Mouse (Mus musculus) neural tube, embryonic 11.5 days (tissue): ENCODE measurements at regions not wholly inside any gene's neighbourhood (a gene's known extent, or its start where the extent isn't known, plus 50 kb on each side); places are given as distances from the start of the nearest gene placed in this dataset.
A peak's percentile ranks its signal among the peaks of the same experiment; 100 is the strongest.

ENCODE experiments used
- ATAC-seq: fragments of 200-750 bp; cut with Nextera tagmentation; 2 replicates; pipeline ENCODE4 v1.8.0; 2017; ENCODE audit warnings: moderate number of reproducible peaks, mild to moderate bottlenecking, moderate TSS enrichment, moderate library complexity; ENCODE audit not compliant: insufficient read depth, low FRiP score, low TSS enrichment
- DNase-seq: peaks from one replicate; pipeline ENCODE4 v3.0.0-alpha.2; 2015; ENCODE audit warnings: low spot score
- H3K27ac ChIP-seq: fragments of 300-500 bp; sonication (generic); 2 replicates; pipeline ENCODE4 v1.5.1; 2014; ENCODE audit warnings: low read depth, mild to moderate bottlenecking, low read length
- H3K27me3 ChIP-seq: fragments of 300-500 bp; sonication (generic); 2 replicates; pipeline ENCODE4 v1.6.1; 2014; ENCODE audit warnings: mild to moderate bottlenecking, low read length, mixed read lengths; ENCODE audit not compliant: control insufficient read depth, insufficient read depth
- H3K36me3 ChIP-seq: fragments of 300-500 bp; sonication (generic); 2 replicates; pipeline ENCODE4 v1.6.1; 2014; ENCODE audit warnings: mild to moderate bottlenecking, low read length, moderate library complexity, mixed read lengths; ENCODE audit not compliant: control insufficient read depth, insufficient read depth
- H3K4me1 ChIP-seq: fragments of 300-500 bp; sonication (generic); 2 replicates; pipeline ENCODE4 v1.6.1; 2014; ENCODE audit warnings: low read length, mixed read lengths; ENCODE audit not compliant: control insufficient read depth, insufficient read depth
- H3K4me2 ChIP-seq: fragments of 300-500 bp; sonication (generic); 2 replicates; pipeline ENCODE4 v1.6.1; 2014; ENCODE audit warnings: low read depth, mild to moderate bottlenecking, moderate library complexity
- H3K4me3 ChIP-seq: fragments of 300-500 bp; sonication (generic); 2 replicates; pipeline ENCODE4 v1.5.1; 2014; ENCODE audit warnings: low read depth, low read length
- H3K9ac ChIP-seq: fragments of 300-500 bp; sonication (generic); 2 replicates; pipeline ENCODE4 v1.6.1; 2014; ENCODE audit warnings: mild to moderate bottlenecking, low read length
- H3K9me3 ChIP-seq: fragments of 300-500 bp; sonication (generic); 2 replicates; pipeline ENCODE4 v1.6.1; 2016; ENCODE audit warnings: low read length; ENCODE audit not compliant: control insufficient read depth
- WGBS: fragments of 180-500 bp; shearing (Covaris S2); extraction: QIAGEN DNeasy Blood & Tissue Kit; methylation state at CpG from one replicate; pipeline ENCODE4 v1.1.7; 2014; 5-methylcytosine and 5-hydroxymethylcytosine counted together

DNA sequence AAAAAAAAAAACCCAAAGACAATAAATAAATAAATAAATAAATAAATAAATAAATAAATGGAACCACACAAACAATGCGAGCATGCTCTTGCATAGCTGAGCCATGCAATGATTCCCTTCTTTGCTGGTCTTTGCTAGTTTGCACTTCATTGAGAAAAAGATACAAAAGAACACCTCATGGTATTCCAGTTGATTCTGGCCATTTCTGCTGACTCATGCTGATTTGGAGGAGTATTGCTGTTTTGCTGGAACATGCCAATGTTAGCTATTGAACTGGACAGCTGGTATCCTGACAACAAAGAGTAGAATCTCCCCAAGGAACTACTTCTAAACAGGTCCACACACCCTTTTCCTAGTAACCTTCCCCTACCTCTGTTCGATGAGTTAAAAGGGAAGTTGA is 60.2 kb downstream of the Htr1a start:
- no peak overlapping the region for H3K4me2 ChIP-seq
- H3K9ac ChIP-seq = no peak overlapping the region
- DNase-seq (no peak), ATAC-seq (no peak)
- H3K4me1 ChIP-seq = no peaks in the 10 kb centered on the region
- H3K36me3 ChIP-seq = no peaks in the 10 kb centered on the region
- no peak overlapping the region for H3K27ac ChIP-seq
- no peaks in the 10 kb centered on the region for H3K9me3 ChIP-seq
- WGBS = 90% methylated on average over 2 of the region's 2 CpGs
- no peaks in the 10 kb centered on the region for H3K27me3 ChIP-seq
- H3K4me3 ChIP-seq = no peak overlapping the region

DNA sequence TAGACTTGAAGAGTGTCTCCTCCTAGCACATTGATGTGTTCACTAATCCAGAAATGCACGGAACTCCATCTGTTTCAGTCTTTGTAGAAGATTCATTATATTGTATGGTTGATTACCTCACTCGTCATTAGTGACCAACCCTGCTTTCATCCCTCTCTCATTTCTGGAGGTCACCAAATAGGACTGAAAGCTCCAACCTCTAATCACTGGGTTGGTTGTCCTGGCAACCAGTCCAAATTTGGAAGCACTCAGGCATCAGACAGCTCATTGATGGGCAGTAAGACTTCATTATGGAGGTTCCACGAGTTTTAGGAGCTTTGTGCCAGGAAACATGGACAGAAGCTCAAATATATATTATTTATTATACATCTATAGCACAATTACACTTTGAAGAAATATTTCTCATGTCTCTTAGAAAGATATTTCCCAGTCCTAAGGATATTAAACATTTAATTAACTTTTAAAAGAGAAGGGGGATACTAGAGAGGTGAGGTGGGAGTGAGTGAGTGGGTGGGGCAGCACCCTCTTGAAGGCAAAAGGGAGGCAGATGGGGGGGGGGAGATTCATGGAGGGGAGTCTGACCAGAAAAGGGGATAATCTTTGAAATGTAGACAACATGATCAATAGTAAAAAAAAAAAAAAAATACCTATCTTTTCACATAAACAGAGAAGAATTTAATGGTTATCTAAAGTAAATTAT is 94.7 kb downstream of the Htr1a start:
- no peak overlapping the region for H3K4me2 ChIP-seq
- H3K36me3 ChIP-seq = no peaks in the 10 kb centered on the region
- H3K9me3 ChIP-seq = no peaks in the 10 kb centered on the region
- ATAC-seq (no peak; the same call in 1 of the 2 replicates), DNase-seq (no peak)
- H3K4me1 ChIP-seq = no peaks in the 10 kb centered on the region
- 30% methylated on average over 3 of the region's 3 CpGs for WGBS
- no peak overlapping the region for H3K4me3 ChIP-seq
- H3K27ac ChIP-seq = no peak overlapping the region
- H3K27me3 ChIP-seq = no peaks in the 10 kb centered on the region
- no peak overlapping the region for H3K9ac ChIP-seq

DNA sequence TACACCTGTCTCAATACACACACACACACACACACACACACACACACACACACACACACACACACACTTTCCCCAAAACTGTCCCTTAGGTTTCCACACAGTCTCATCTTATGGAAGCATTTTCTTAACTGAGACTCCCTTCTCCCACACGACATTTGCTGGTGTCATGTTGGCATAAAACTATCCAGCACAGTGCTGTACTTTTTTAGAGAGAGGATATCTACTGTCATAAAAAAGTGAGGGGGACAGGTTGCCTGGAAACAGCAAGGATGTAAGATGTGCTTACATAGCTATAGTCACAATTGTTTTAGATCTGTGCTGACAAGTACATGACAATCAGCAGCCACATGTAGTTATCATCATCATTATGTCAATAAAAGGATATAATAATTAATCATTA is 129.8 kb downstream of the Htr1a start:
- DNase-seq (no peak), ATAC-seq (no peak)
- H3K4me2 ChIP-seq = no peak overlapping the region
- WGBS = 80% methylated on average over 1 of the region's 1 CpGs
- H3K4me1 ChIP-seq = no peaks in the 10 kb centered on the region
- no peaks in the 10 kb centered on the region for H3K36me3 ChIP-seq
- no peak overlapping the region for H3K9ac ChIP-seq
- H3K9me3 ChIP-seq = no peaks in the 10 kb centered on the region
- no peak overlapping the region for H3K4me3 ChIP-seq
- H3K27me3 ChIP-seq = no peaks in the 10 kb centered on the region
- H3K27ac ChIP-seq = no peak overlapping the region

DNA sequence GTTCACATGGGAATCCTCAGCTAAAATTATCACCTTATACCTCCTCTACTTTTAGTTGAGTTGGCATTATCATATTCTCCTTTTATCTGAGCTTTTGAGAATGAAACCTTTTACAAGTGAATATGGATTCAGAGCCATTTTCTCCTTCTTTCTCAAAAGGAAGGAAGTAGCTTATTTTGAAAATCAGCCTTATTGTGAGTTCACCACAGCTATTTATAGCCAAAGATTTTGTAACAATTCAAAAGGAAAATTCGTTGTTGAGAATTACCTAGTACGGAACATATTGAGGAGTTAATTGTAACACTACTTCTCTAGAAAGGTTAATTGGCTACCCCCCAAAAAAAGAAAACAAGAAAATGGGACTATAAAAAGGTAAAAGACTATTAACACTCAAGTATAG is 163.0 kb downstream of the Htr1a start:
- no peak overlapping the region for H3K27ac ChIP-seq
- H3K9me3 ChIP-seq = no peaks in the 10 kb centered on the region
- H3K9ac ChIP-seq = no peak overlapping the region
- DNase-seq (no peak), ATAC-seq (no peak)
- 87% methylated on average over 2 of the region's 2 CpGs for WGBS
- H3K4me1 ChIP-seq = no peaks in the 10 kb centered on the region
- no peak overlapping the region for H3K4me3 ChIP-seq
- no peaks in the 10 kb centered on the region for H3K36me3 ChIP-seq
- H3K27me3 ChIP-seq = no peaks in the 10 kb centered on the region
- H3K4me2 ChIP-seq = no peak overlapping the region

DNA sequence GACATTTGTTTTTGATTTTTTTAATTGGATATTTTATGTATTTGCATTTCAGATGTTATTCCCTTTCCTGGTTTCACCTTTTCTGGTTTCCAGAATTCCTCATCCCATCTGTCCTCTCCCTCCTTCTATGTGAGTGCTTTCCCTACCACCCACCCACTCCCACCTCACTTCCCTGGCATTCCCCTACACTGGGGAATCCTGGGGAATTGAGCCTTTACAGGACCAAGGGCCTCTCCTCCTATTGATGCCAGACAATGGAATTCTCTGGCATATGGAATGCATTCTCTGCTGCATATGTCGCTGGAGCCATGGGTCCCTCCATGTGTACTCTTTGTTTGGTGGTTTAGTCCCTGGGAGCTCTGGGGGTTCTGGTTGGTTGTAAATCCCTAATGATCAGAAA is 175.9 kb downstream of the Htr1a start:
- DNase-seq (no peak), ATAC-seq (no peak)
- Histone ChIP-seq H3K9ac (no peak overlapping the region), H3K9me3 (no peaks in the 10 kb centered on the region), H3K4me2 (no peak overlapping the region), H3K4me1 (no peaks in the 10 kb centered on the region), H3K4me3 (no peak overlapping the region), H3K36me3 (no peaks in the 10 kb centered on the region), H3K27me3 (no peaks in the 10 kb centered on the region), H3K27ac (no peak overlapping the region)
- WGBS = 57% methylated on average over 1 of the region's 1 CpGs

DNA sequence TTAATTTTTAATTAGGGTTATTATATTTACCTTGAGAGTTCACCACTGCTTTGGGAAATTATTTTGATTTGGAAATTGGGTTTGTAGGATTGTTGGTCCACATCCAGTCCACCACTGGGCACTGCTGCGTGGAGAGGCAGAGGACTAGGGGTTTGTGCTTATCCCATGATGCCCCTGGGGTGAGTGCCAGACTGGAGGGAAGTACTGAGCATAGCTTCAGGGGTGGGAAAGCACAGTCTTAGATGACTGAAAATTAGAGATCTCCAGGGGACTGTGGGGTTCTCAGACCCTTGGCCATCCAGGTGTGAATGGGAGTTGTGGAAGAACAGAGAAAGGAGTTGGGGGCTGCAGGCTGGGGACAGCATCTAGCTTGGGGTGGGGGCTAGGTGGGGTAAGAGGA is 177.4 kb downstream of the Htr1a start:
- ATAC-seq (0 out of 2 replicates have a peak, but pooled peaks have one; percentile 16), DNase-seq (no peak)
- no peak overlapping the region for H3K4me3 ChIP-seq
- no peaks in the 10 kb centered on the region for H3K36me3 ChIP-seq
- H3K4me1 ChIP-seq = no peaks in the 10 kb centered on the region
- H3K9ac ChIP-seq = no peak overlapping the region
- no peak overlapping the region for H3K27ac ChIP-seq
- H3K9me3 ChIP-seq = no peaks in the 10 kb centered on the region
- no peak overlapping the region for H3K4me2 ChIP-seq
- WGBS = 90% methylated on average over 1 of the region's 1 CpGs
- H3K27me3 ChIP-seq = no peaks in the 10 kb centered on the region

DNA sequence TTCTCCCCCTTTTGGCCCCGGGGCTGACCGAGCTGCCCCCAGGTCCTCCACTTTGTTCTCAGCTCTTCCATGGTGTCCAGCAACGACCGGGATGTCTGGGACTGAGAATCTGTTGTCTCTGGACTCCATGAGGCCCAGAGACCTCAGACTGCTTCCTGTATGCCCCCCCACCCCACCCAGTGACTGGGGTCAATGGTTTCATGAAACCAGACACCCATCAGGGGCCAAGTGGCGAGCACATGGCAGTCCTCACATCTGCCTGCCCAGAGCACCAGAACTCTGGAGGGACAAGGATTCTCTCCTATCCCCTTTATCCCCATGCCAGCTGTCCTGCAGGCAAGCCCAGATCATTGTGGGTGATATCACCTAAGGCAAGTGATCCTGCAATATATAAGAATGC is 185.2 kb downstream of the Htr1a start:
- H3K4me2 ChIP-seq = no peak overlapping the region
- H3K9me3 ChIP-seq = no peaks in the 10 kb centered on the region
- ATAC-seq (no peak), DNase-seq (no peak)
- H3K27me3 ChIP-seq = no peaks in the 10 kb centered on the region
- H3K4me1 ChIP-seq = no peaks in the 10 kb centered on the region
- H3K36me3 ChIP-seq = no peaks in the 10 kb centered on the region
- H3K27ac ChIP-seq = no peak overlapping the region
- 72% methylated on average over 5 of the region's 5 CpGs for WGBS
- H3K9ac ChIP-seq = no peak overlapping the region
- no peak overlapping the region for H3K4me3 ChIP-seq

DNA sequence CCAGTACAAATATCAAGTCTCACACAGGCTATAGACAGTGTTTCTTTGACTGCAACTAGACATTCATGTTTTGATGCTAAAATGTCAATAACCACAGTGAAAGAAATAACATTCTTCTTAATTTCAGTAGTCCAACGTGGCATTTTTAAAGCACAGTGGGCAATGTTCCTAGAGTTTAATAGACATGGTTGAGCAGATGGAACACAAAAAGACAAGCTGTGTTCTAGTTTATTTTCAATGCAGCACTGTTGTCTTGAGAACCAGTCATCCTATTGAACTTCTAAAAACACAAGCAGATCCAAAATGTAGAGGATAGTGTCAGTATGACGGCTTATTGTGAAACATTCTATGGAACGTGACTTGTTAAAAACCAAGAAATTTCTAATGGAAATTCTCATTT is 205.2 kb downstream of the Htr1a start:
- Histone ChIP-seq H3K27ac (no peak overlapping the region), H3K27me3 (no peaks in the 10 kb centered on the region), H3K36me3 (no peaks in the 10 kb centered on the region), H3K4me3 (no peak overlapping the region), H3K4me1 (no peaks in the 10 kb centered on the region), H3K9me3 (no peaks in the 10 kb centered on the region), H3K4me2 (no peak overlapping the region), H3K9ac (no peak overlapping the region)
- WGBS = 88% methylated on average over 3 of the region's 3 CpGs
- no peak for ATAC-seq
- DNase-seq = no peak
